Mouse (Mus musculus): ENCODE measurements around the gene Fbxo17.
"Not testable (repeated sequence)": the region's sequence is repeated elsewhere in the genome, so short reads cannot be mapped to it uniquely, and the experiment has no call there.

Gene Fbxo17

DNA sequence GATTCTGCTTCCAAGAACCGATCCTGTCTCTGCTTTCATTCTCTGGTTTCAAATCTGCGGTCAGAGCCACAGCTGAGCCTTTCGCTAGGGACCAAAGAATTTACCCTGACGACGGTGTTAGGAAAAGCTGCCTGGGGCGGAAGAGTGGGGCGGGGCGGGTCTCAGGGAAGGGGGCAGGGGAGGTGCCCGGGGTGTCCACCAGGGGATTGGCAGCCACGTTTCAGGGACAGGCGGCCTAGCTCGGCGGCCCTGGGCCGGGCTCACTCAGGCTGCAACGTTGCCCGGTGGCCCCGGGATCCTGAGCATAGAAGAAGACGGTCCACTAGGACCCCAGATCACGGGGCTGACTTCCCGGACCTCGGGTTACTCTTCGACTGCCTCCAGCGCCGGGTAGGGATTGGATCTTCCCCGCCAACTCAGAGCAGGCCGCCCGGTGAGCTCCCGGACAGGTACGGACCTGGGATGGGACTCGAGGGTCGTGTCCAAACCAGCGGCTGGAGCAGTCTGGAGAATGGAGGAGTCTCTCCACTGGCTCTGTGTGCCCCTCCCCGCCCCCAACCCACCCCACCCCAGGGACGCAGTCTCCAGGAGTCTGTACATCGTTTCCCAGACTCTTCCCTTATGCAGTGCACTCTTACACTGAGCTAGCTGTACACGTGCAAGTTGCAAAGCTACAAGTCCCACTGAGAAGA lies at the start of gene Fbxo17:
Gene Fbxo17 (plus strand): TSS at position 215 of the 692 bp plus-strand sequence.
- peak; percentile 53 for DNase-seq

DNA sequence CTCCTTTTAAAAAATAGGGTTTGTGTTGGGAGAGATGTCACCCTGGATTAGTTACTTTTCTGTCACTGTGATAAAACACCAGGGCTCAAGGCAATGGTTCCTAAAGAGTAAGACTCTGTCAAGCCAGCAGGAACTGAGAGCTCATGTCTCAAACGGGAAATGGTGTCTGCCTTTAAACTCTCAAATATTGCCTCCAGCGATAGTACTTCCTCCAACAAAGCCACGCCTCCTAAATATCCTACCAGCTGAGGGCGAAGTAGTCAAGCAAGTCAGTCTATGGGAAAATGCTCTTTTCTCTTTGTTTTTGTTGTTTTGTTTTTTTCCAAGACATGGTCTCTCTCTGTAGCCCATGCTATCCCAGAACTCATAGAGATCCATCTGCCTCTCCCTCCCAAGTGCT lies 45.4 kb upstream of the Fbxo17 start:
- no peak for DNase-seq

DNA sequence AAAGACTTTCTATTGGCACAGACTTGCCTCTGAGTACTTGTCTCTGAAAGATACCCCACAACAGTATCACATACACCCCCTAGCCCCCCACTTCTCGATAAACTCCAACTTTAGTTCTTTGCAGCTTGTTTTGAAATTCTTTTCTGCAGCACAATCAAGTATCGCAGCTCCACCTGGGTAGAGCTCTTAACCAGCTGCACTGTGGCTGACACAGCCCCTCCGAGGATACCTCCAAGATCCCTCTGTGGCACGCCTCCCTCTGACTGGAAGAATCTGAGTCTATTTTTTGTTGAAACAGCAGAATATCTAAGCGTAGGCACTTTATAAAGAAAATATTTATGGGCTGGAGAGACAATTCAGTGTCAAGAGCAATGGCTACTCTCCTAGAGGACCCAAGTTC lies 44.3 kb upstream of the Fbxo17 start:
- DNase-seq: no peak

DNA sequence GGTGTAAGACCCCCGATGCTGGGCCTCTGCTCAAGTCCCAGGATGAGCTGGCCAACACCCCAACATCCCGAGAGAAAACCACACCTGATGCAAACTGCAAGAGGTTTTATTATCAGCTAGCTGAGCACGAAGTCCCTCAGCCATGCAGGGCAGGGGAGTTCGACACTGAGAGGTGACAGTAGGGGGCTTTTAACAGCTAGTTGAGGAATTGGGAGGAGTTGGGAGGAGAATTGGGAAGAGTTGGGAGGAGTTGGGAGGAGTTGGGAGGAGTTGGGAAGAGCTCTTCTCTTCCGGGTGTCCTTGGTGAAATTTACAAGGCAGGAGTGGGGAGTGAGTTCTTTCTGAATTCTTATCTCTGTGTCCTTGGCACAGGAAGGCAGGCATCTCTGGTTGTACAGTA lies 43.8 kb upstream of the Fbxo17 start:
- DNase-seq: not testable (repeated sequence)

DNA sequence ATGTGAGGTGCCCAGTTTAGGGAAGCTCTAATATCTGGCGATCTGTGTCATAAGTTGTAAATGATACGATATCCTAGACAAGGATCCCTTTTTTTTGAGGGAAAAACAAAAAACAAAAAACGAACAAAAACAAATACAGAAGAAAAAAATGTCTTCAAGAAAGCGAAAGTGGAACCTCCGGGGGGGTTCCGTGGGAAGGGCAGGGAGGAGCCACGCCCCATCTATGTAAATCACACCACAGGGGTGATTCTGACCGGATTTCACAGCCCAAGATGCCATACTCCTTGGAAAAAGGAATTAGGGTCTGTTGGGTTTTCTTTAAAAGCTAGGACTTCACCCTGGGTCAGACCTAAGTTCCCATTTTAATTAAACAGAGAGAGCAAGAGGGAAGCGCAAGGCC lies 41.6 kb upstream of the Fbxo17 start:
- DNase-seq: no peak

DNA sequence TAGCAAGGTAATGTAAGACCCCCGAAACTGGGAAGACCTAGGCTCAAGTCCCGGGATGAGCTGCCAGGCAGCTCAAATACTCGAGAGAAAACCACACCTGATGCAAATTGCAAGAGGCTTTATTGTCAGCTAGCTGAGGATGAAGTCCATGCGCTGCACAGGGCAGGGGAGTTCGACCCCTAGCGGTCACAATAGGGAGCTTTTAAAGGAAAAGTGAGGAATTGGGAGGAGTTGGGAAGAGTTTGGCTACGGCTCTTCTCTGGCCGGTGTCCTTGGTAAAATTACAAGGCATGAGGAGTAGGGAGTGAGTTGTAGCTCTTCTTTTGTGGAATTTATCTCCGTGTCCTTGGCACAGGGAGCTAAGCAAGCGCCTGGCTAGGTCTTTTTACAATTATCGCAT lies 40.9 kb upstream of the Fbxo17 start:
- no peak for DNase-seq

DNA sequence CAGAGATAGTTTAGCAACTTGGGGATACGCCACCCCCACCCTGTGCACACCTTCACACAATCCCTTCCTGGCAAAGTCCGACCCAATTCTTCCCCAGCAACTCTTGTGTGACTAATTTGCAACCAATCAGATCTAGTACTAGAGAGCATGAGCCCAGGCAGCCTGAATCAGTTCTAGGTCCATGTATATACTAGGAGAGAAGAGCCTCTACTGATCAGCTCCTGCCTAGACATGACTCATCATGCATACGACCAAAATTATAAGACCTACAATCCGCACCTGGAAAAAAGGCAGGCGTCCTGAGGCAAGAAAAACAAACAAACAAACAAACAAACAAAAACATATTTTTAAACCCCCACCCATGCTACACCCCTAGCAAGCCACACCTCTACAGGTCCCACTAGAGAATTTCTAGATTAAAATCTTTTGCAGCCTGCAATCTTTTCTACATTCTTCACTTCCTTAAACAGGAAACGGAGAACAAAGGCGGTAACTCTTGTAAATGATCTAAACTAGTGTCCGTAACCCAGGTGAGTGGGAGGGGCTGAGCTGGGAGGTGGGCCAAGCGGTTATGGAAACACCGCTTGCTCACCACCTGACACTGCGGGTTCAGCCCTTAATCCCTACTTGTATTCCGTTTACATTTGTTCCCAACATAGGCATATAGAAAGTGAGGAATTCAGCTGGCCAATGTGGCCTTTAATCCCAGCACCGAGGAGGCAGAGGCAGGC lies 39.6 kb upstream of the Fbxo17 start:
- DNase-seq: no peak

DNA sequence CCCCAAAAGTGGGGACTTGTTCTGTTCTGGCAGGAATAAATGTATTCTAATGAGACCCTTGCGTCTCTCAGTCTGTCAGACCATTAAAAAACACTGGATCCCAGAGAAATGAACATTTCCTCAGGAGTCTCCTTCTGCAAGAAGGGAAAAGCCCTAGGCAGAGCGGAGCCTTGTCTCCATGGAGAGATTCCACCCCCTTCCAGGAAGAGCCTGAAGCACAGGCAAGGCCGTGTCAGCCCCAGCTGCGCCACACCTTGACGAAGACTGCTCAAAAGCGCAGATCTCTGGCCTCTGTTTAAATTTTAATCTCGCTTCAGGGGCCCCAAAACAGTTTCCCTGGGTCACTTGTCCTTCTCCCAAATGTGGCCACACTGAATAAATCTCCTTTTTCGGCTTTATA lies 39.0 kb upstream of the Fbxo17 start:
- DNase-seq: no peak

DNA sequence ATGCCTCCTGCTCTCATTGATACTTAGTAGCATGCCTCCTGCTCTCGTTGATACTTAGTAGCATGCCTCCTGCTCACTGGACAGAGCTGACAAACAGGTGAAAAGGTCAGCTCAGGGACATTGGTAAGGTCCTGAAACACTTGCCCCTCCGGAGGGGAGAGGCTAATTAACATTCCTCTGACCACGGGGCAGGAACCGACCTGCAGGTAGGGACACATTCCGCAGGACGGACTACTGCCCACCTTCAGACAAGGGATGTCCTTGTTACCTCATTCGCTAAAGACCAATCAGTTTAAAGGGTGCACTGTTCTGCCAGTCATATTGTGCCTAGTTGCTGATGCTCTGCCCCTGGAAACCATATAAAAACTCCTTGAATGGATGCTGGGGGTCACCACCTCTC lies 25.5 kb upstream of the Fbxo17 start:
- no peak for DNase-seq

DNA sequence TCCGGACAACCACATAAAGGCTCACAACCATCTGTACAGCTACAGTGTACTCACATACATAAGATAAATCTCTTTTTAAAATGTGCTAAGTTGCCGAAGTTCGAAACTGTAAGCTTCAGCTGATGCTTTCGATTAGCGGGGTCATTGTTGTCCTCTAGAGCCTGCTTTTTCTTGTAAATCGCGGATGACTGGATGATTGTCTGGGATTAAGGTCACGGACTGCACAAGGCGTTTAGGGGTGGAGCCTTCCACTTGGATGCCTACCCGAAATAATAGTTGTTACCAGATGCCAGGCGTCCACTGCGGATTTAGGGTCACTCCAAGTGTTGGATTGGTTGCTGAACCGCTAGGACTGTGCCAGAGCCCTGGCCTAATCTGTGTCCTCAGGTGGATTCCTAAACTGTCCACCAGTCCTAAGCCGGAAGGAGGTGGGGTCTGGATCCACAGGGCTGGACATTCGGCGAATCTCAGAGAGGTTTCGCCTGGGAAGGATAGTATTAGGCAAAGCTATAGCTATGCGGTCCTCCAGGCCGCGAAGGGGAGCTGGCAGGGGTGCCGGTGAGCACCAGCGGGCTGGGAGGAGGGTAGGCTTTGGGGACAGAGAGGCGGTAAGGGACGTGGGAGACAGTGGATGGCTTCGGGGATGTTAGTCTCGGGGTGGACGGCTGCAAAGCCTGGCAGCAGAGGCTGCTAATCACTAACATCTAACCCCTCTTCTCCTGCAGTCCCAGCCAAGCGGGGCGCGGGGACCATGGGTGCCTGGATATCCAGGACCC lies 23.9 kb upstream of the Fbxo17 start, which contains the start of gene Fbxo27:
Gene Fbxo27 (plus strand): TSS at position 305 of the 776 bp plus-strand sequence.
- no peak for DNase-seq

DNA sequence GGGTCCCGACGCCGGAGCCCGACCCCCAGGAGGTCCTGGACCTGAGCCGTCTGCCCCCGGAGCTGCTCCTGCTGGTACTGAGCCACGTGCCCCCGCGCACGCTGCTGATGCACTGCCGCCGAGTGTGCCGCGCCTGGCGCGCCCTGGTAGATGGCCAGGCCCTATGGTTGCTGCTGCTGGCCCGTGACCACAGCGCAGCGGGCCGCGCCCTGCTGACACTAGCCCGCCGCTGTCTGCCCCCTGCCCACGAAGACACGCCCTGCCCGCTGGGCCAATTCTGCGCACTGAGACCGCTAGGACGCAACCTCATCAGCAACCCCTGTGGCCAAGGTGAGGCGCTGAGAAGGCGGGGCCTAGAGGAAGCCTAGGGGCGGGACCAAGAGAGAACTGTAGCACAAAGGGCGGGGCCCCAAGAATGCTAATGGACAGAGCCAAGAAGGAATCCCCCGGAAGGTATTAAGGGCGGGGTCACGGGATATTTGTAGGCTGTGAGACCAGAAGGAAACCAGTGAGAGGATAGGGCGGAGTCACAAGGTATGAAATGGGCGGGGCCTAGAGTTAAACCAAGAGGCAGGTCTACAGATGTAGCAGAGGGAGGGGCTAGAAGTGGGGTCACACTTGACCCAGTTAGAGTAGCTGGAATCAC lies 23.2 kb upstream of the Fbxo17 start:
- DNase-seq: peak; percentile 66

DNA sequence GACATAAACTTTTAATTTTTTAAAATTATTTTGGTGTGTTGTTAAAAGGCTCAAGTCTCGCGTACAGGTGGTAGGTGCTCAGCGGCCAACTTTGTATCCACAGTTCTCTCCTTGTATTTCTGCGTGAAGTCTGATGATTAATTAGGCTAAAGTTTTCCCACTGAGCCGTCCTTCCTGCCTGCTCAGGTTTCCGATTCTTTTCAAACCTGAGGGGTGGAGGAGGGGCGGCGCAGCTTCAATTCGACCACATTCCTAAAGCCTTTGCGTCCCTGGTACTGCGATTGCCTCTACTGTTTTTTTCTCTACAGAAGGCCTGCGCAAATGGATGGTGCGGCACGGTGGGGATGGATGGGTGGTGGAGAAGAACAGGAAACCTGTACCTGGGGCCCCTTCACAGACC lies 22.2 kb upstream of the Fbxo17 start:
- DNase-seq: peak; percentile 15

DNA sequence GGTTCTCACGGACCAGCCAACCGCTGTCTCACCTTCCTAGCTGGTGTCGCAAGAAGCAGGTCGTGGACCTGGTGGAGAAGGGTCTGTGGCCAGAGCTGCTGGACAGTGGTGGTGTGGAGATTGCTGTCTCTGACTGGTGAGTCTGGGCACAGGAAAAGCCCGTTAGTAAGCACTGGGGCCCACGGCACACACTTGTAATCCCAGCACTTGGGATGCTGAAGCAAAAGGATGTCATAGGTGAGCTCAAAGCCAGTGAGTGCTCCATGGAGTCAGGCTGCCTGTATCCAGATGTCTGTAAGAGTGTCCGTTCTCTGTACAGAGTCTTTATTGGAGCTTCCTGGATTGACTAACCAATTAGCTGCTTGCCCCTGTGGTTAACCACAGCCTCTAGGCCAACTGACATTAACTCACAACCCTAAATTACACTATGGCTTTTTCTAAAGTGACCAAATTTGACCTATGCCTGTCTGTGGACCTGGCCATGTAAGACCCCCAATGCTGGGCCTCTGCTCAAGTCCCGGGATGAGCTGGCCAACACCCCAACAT lies 21.6 kb upstream of the Fbxo17 start:
- no peak for DNase-seq

DNA sequence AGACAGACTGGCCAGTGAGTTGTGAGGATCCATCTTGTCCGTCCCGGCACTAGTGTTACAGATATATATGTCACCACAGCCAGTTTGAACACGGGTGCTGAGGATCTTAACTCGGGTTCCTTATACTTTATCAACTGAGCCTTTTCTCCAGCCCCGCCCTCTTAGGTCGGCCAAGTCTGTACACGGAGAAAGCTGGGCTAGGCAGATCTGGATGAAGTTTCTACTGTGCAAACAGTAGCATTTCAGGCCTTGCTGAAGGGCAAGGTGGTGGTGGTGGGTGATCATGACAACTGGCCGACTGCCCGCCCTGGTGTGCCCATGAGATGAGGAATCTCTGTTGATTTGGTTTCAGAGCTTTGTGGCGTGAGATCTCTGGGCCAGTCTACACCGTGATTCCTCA lies 19.3 kb upstream of the Fbxo17 start:
- no peak for DNase-seq

DNA sequence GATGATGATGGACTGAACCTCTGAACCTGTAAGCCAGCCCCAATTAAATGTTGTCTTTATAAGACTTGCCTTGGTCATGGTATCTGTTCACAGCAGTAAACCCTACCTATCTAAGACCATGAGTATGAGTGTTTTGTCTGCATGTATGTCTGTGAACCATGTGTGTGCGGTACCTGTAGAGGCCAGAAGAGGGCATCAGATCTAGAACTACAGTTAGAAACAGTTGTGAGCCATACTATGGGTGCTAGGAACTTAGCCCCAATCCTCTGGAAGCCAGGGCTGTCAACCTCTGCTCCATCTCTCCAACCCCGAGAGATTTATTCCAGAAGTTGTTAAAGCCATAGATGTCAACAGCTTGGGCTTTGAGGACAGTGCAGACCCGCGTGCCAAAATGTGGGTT lies 16.3 kb upstream of the Fbxo17 start:
- DNase-seq: no peak

DNA sequence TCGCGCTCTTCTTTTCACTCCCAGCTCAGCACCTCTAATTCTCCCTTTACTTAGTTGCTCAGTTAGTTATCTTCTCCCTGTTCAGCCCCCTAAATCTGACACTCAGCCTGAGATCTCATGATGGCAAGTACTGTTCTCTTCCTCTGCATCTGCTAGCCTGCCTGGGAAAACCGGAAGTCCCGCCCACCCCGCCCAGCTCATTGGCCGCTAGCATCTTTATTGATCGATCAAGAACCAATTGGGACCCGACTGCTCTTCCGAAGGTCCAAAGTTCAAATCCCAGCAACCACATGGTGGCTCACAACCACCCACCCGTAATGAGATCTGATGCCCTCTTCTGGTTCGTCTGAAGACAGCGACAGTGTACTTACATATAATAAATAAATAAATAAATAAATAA lies 15.3 kb upstream of the Fbxo17 start:
- DNase-seq: not testable (repeated sequence)

DNA sequence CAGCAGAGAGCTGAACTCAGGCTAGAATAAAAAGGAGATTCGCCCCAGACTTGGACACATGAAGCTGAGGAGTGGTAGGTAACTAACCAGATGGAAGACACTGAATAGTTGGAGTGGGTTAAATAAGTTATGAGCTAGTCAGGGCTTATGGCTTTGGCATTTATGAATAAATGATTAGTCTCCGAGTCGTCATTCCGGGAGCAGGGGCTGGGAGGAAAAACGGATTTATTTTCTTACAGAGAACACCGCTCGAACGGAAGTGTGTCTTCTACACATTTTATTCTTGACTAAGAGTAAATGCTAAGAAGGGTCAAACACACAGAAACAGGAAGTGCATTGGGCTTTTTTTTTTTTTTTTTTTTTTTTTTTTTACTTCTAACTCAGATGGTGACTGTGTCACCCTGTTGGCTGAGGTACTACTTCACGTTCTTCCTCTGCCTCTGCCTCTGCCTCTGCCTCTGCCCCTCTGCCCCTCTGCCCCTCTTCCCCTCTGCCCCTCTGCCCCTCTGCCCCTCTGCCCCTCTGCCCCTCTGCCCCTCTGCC lies 13.9 kb upstream of the Fbxo17 start:
- DNase-seq: no peak

DNA sequence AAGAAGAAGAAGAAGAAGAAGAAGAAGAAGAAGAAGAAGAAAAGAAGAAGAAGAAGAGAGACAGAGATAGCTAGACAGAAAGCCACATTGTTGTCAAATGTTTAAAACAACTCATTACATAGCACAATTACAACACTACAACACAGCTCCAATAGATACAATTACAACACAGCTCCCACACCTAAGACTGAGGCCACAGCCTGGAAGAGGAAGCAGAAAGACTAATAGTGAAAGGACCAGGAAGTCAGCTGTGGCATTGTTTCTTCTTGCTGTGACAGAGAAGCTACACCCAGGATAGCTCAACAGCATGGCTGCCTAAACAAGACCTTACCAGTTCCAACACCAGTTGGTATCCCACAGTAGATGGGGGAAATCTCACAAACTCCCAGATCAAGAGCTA lies 7.2 kb upstream of the Fbxo17 start:
- no peak for DNase-seq

DNA sequence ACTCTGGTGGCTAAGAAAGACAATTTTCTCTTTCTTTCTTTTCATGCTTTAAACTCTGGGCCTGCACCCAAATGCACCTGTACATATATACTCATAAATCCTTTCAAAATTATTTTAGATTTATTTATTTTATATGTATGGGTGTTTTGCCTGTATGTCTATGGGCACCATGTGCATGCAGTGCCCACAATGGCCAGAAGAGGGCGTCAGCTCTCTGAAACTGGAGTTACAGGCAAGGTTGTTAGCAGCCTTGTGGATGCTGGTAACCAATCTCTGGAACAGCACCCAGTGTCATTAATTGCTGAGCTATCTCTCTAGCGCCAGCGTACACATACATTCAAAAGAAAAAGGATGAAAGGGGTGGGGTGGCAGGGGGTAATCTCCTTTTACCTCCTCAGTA lies 5.6 kb upstream of the Fbxo17 start:
- DNase-seq: no peak

DNA sequence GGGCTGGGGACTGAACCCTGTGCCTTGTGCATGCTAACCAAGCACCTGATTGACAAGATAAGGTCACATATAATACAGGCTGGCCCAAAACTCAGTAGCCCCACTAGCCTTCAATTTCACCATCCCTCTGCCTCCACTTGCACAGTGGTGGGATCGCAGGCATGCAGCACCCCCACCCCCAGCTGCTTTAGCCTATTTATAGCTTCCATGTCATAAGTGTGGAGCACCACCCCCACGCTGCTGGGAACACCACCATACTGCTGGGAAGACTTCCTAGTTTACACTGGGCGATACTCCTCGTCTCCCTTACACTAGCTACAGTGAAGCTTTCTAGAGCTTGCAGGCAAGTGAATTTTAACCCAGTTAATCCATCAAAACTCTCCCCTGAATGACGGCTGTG lies 1.9 kb upstream of the Fbxo17 start:
- no peak for DNase-seq

DNA sequence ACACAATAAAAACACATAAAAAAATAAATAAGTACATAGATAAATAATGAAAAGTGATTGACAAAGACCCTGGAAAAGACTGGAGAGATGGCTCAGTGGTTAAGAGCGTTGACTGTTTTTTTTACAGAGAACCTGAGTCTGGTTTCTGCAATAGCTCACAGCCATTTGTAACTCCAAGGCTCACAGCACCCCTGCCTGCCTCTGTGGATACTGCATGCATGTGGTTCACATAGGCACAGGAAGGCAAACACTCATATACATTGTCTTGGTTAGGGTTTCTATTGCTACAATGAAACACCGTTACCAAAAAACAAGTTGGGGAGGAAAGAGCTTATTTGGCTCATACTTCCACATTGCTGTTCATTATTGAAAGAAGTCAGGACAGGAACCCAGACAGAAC lies 1.0 kb upstream of the Fbxo17 start:
- no peak for DNase-seq

DNA sequence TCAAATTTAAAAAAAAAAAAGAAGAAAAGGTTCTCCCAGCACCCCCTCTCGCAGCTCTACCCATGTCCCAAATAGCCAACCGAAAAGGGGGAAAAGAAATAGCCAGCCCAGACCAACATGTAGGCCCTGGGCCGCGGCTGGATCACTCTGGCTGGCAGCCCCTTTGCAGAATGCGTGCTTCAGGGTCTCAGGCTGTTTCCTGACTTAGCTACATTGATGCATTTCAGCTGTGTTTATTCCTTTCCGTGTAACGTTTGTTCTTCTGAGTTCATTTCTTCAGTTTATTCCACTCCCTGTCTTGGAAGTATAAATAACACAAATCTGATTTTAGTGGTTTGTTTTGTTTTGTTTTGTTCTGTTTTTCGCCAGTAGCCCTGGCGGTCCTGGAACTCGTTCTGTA lies 1.1 kb downstream of the Fbxo17 start:
- DNase-seq: no peak

DNA sequence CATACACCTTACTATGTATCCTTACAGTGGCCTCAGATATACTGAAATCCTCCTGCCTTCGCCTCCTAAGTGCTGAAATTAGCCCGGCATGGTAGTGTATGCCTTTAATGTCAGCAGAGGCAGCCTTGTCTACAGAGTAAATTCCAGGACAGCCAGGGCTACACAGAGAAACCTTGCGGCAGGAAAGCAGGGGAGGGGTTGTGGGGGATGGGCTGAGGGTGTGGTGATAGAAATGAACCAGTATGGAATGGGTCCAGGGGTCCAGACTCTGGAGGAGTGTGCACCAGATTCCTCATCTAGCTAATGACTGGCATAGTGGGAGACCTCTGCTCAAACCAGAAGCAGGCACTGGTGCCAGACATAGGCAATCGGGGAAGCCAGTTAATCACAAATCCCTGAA lies 2.6 kb downstream of the Fbxo17 start:
- DNase-seq: no peak

Data from liver (tissue).